Mouse (Mus musculus): ENCODE measurements around the gene Hcls1.

The Hcls1 gene

DNA sequence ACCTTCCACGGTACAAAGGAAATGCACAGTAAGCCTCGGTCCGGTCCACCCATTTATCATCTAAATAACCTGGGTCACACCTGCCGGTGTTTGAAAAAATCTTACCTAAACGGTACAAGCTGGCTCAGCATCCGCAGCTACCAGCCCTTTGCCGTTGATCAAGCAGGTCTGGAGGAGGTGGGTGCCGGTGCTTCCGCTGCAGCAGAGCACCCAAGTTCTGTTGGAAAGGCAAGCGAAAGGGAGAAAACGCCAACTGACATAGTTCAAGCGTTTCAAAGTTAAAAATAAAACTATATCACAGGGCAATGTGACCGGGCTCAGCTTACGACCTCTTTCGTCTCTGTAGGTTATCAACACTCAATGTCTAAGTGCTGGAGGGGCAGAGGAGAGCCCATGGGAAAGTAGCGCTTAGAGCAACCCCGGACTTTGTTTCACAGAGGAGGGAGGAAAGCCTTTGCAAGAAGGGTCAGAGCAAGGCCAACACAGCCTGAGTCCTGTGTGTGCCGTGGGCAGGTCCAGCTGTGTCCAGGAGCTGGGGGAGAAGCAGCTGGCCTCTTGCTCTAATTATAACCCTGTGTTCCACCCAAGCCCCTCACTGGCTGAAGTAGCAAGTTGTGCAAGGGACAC is 55.3 kb downstream of the Hcls1 start, which contains the start of gene Fbxo40:
Fbxo40 (minus strand) TSS at position 469 of the 627 bp plus-strand sequence.
- no peak for DNase-seq

DNA sequence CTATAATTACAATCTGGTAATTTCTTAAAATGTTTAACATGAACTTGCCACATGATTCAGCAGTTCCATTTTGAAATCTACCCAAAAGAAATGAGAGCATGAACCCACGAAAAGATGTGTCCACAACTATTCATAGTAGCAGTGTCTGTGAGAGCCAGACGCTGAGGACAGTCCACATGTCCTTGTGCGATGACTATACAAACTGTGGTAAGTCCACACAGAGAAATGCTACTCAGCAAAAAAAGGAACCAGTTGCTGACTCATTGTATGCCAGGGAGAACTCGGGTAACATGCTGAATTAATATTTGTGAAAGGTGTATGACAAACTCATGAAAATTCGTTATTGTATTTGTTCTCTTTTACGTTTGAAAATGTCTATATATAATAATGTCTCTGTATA is 62.9 kb downstream of the Hcls1 start:
- DNase-seq = no peak

GRCm38 (mm10) chr16:36999366-36999972 is 64.7 kb downstream of the Hcls1 start:
- peak; percentile 75 to 83 for DNase-seq

- DNase-seq = no peak
These were observed 74.5 kb downstream of the Hcls1 start for GRCm38 (mm10) chr16:37009262-37009661.

DNA sequence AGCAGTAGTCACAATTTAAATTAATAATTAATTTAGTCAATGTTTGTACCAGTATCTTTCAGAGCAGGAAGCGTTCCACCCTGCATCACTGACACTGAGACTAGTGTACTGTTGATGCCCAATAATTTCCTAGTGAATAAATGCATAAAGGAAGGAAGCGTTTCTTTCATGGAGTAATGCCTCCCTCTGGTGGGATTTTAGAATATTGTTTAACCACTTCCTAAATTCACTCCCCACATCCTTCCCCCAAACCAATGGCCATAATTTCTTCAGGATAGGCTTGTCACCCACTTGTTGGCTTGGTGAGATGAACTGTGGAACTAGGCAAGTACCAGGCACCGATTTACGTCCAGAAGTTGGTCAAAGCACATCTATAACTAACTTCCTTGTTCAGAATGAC is 75.6 kb downstream of the Hcls1 start:
- peak; percentile 32 to 47 for DNase-seq

DNA sequence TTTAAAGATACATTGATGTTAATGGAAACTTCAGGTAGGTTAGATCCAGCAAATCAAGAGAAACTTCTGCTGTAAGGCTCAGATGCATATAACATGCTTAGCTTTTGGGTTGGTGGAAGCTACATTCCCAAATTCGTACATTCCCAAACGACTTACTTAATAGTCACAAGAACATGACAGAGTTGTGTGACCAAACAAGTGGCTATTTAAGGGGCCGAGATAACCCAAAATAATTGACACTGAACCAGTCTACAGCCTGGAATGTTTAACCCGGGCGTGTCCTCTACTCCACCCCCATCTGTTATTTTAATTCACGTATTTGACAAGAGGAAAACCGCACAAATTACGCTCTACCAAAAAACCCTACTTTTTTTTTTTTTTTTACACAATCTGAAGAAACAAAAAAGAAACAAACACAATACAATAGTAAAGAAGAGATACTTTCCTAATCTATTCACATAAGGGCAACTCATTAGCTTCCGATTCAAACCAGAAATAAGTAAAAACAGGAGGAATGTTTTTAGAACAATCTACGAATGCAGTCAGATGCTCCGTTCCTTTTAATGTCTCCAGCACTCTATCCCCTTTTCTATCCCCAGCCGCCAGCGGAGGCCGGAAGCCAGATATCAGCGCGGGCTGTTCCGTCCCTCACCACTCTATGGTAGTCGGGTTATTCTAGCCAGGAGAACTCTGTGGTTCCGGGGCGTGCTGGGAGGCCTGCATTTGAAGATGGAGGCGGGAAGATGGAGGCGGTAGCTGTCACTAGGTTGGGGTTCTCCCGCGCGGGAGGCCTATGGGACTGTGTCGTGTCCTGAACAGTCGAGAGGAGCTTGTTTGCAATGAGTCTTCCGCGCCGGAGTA is 76.5 kb downstream of the Hcls1 start, which contains the start of gene Polq:
Polq (plus strand) TSS at position 726 of the 861 bp plus-strand sequence.
- peak; percentile 88 to 93 for DNase-seq

DNA sequence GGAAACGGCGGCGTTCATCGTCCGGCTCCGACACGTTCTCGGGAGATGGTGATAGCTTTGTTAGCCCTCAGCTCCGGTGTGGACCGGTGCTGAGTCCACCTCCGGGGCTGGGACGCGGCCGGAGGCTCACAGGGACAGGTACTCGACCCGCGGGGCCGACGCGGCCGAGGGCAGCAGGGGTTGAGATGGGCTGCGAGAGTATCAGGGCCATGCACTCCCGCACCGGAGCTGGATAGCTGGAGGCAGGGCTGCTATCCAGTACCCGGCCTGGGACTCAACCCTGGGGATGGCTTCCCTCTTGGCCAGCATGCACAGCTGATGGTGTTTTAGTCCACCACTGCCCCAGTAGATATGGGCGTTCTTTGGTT is 77.1 kb downstream of the Hcls1 start:
- no peak for DNase-seq

DNA sequence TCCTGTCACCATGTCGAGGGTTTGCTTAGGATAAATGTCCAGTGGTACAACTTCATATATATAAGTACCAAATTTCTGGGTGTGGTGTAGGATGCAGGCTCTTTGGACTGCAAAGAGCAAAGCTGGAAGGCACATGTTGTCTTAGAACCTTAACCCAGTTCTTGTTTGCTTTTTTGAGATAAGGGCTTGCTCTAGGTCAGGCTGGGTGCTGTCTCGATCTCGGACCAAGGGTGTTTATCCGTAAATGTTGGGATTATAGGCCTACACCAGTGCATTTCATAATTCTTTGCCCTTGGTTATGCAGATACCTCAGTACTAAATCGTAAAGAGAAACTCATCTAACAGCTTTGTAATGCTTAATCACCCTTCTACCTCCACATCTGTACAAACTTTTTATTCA is 77.6 kb downstream of the Hcls1 start:
- no peak for DNase-seq
